Mouse (Mus musculus): ENCODE measurements around the gene 1700003H04Rik. TPM values are rescaled to one million over a fixed set of nuclear protein-coding genes. Genes with fewer than 3 reads are reported as not detected.

1700003H04Rik gene
- not detected for polyA plus RNA-seq (2014; fragmentation: Illumina TruSeq; extraction: RNeasy Lipid Tissue Mini Kit (QIAGEN cat#74804); ENCODE audit: low read depth, low replicate concordance)

DNA sequence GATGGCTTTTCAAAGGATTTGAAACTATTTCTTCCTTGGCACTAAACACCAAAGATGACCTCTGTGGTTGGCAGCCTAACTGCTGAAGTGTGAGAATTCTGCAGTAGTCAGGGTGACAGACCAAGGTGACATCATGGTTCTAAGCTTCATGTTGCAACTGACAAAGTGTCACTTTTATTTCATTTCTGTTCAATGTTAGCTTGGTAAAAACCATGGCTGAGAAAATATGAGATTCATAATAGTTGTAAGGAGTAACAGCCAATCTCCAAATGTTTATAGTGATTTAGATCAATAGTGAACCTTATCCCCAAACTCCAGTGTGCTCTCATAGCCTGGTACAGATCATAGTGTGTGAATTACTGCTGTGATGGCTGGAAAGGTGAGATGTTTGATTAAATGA lies at the start of gene 1700003H04Rik:
1700003H04Rik (minus strand) TSS at position 101 of the 400 bp plus-strand sequence.

Other genes with a start within 250 kb of the 1700003H04Rik start
- gene 1700006A11Rik, start 155.1 kb downstream of the 1700003H04Rik start, polyA plus RNA-seq (2014; fragmentation: Illumina TruSeq; extraction: RNeasy Lipid Tissue Mini Kit (QIAGEN cat#74804); ENCODE audit: low read depth, low replicate concordance), result not detected

All from kidney, adult 10 weeks (tissue).